Mouse (Mus musculus) hindbrain, embryonic 15.5 days (tissue): ENCODE results near the gene Ficd. TPM values are rescaled to one million over a fixed set of nuclear protein-coding genes. Genes with fewer than 3 reads are reported as not detected.
"Not testable (repeated sequence)": the region's sequence is repeated elsewhere in the genome, so short reads cannot be mapped to it uniquely, and the experiment has no call there.

ENCODE experiments used
- ATAC-seq: fragments of 200-750 bp; cut with Nextera tagmentation; 2 replicates; pipeline ENCODE4 v1.8.0; 2017; ENCODE audit warnings: low read depth, moderate number of reproducible peaks, moderate TSS enrichment; ENCODE audit not compliant: low FRiP score
- H3K27ac ChIP-seq: fragments of 300-500 bp; sonication (generic); replicated peaks from 2 replicates; pipeline ENCODE4 v1.5.1; 2015; ENCODE audit warnings: mild to moderate bottlenecking, inconsistent platforms
- H3K27me3 ChIP-seq: fragments of 300-500 bp; sonication (generic); 2 replicates; pipeline ENCODE4 v1.6.1; 2015; ENCODE audit warnings: control low read depth, inconsistent platforms
- H3K36me3 ChIP-seq: fragments of 300-500 bp; sonication (generic); 2 replicates; pipeline ENCODE4 v1.6.1; 2015; ENCODE audit warnings: control low read depth, inconsistent platforms
- H3K4me1 ChIP-seq: fragments of 300-500 bp; sonication (generic); replicated peaks from 2 replicates; pipeline ENCODE4 v1.6.1; 2015; ENCODE audit warnings: control low read depth, inconsistent platforms
- H3K4me2 ChIP-seq: fragments of 300-500 bp; sonication (generic); 2 replicates; pipeline ENCODE4 v1.6.1; 2015; ENCODE audit warnings: moderate library complexity, mild to moderate bottlenecking, inconsistent platforms
- H3K4me3 ChIP-seq: fragments of 300-500 bp; sonication (generic); 2 replicates; pipeline ENCODE4 v1.5.1; 2015; ENCODE audit warnings: mild to moderate bottlenecking, inconsistent platforms
- H3K9ac ChIP-seq: fragments of 300-500 bp; sonication (generic); 2 replicates; pipeline ENCODE4 v1.6.1; 2015; ENCODE audit warnings: inconsistent platforms
- H3K9me3 ChIP-seq: fragments of 300-500 bp; sonication (generic); 2 replicates; pipeline ENCODE4 v1.6.1; 2016; ENCODE audit warnings: control low read depth, inconsistent platforms
- WGBS: fragments of 180-500 bp; shearing (Covaris S2); methylation state at CpG from one replicate; pipeline ENCODE4 v1.1.7; 2015; 5-methylcytosine and 5-hydroxymethylcytosine counted together
- polyA plus RNA-seq: library from polyadenylated mRNA; unstranded; fragments of >200 nt; fragmentation: Nextera tagmentation; extraction: Ambion mirVana; gene quantifications from 2 replicates; pipeline ENCODE4 v1.2.1, GENCODE M21; 2015

Gene Ficd
- polyA plus RNA-seq, 1 experiment from 2014 or later, result 10.9 TPM

- peaks cover 12% of the 10 kb centered on the region; the same call in 1 of the 2 replicates for H3K27me3 ChIP-seq
- H3K9ac ChIP-seq, result no peak overlapping the region
- 97% methylated on average over 3 of the region's 3 CpGs for WGBS
- peak; percentile 74 for ATAC-seq
- H3K9me3 ChIP-seq, result no peaks in the 10 kb centered on the region
- no peaks in the 10 kb centered on the region for H3K4me1 ChIP-seq
- H3K4me3 ChIP-seq, result no peak overlapping the region
- peaks cover 20% of the 10 kb centered on the region for H3K36me3 ChIP-seq
- H3K4me2 ChIP-seq, result no peak overlapping the region
- no peak overlapping the region for H3K27ac ChIP-seq
These were observed 44.6 kb downstream of the Ficd start for GRCm38 (mm10) chr5:113780082-113780752.

DNA sequence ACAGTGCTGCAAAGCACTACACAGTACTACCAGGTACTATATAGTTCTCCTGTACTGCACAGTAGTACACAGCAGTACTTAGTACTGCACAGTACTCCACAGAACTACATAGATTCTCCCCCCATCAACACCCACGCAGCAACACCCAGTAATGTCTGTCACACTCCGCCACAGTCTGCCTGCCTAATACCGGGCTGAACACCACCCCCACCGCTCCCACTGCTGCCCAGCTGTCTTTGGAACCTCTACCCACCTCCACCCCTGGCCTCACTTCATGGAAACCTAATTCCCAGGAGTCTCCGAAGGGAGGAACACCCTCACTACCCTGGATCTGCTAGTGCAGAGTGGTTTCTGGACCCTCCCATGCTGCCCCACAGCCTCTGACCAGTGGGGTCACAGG lies 45.2 kb downstream of the Ficd start:
- ATAC-seq, result no peak
- Histone ChIP-seq H3K4me3 (no peak overlapping the region), H3K4me2 (no peak overlapping the region), H3K27me3 (peaks cover 12% of the 10 kb centered on the region; the same call in 1 of the 2 replicates), H3K36me3 (peaks cover 15% of the 10 kb centered on the region), H3K9ac (no peak overlapping the region), H3K27ac (no peak overlapping the region), H3K4me1 (no peaks in the 10 kb centered on the region), H3K9me3 (no peaks in the 10 kb centered on the region)
- WGBS, result 90% methylated on average over 5 of the region's 5 CpGs

GRCm38 (mm10) chr5:113781254-113781653 lies 45.7 kb downstream of the Ficd start:
- Histone ChIP-seq H3K27me3 (peaks cover 12% of the 10 kb centered on the region; the same call in 1 of the 2 replicates), H3K4me1 (no peaks in the 10 kb centered on the region), H3K4me3 (no peak overlapping the region), H3K9me3 (no peaks in the 10 kb centered on the region), H3K36me3 (peaks cover 10% of the 10 kb centered on the region), H3K27ac (no peak overlapping the region), H3K4me2 (no peak overlapping the region), H3K9ac (no peak overlapping the region)
- 81% methylated on average over 7 of the region's 7 CpGs for whole genome bisulfite sequencing
- ATAC-seq, result no peak

- no peak for ATAC-seq
- H3K4me2 ChIP-seq, result no peak overlapping the region
- H3K9ac ChIP-seq, result no peak overlapping the region
- no peaks in the 10 kb centered on the region for H3K9me3 ChIP-seq
- peaks cover 12% of the 10 kb centered on the region; the same call in 1 of the 2 replicates for H3K27me3 ChIP-seq
- H3K27ac ChIP-seq, result no peak overlapping the region
- H3K4me1 ChIP-seq, result no peaks in the 10 kb centered on the region
- H3K4me3 ChIP-seq, result no peak overlapping the region
- 83% methylated on average over 7 of the region's 7 CpGs for WGBS
- peaks cover 4% of the 10 kb centered on the region for H3K36me3 ChIP-seq
These were observed 46.3 kb downstream of the Ficd start for GRCm38 (mm10) chr5:113781875-113782274.

- Histone ChIP-seq H3K36me3 (no peaks in the 10 kb centered on the region), H3K4me3 (no peak overlapping the region), H3K27ac (no peak overlapping the region), H3K4me2 (no peak overlapping the region), H3K9ac (no peak overlapping the region), H3K27me3 (peaks cover 12% of the 10 kb centered on the region; the same call in 1 of the 2 replicates), H3K4me1 (no peaks in the 10 kb centered on the region), H3K9me3 (no peaks in the 10 kb centered on the region)
- ATAC-seq, result no peak
- WGBS, result 93% methylated on average over 7 of the region's 7 CpGs
These were observed 47.0 kb downstream of the Ficd start for GRCm38 (mm10) chr5:113782624-113783023.

GRCm38 (mm10) chr5:113783581-113784001 lies 48.0 kb downstream of the Ficd start:
- H3K4me2 ChIP-seq, result no peak overlapping the region
- no peak overlapping the region for H3K9ac ChIP-seq
- H3K4me3 ChIP-seq, result no peak overlapping the region
- no peak for ATAC-seq
- no peaks in the 10 kb centered on the region for H3K36me3 ChIP-seq
- 17% methylated on average over 12 of the region's 12 CpGs for WGBS
- no peak overlapping the region for H3K27ac ChIP-seq
- H3K27me3 ChIP-seq, result peaks cover 12% of the 10 kb centered on the region; the same call in 1 of the 2 replicates
- H3K9me3 ChIP-seq, result no peaks in the 10 kb centered on the region
- no peaks in the 10 kb centered on the region for H3K4me1 ChIP-seq

DNA sequence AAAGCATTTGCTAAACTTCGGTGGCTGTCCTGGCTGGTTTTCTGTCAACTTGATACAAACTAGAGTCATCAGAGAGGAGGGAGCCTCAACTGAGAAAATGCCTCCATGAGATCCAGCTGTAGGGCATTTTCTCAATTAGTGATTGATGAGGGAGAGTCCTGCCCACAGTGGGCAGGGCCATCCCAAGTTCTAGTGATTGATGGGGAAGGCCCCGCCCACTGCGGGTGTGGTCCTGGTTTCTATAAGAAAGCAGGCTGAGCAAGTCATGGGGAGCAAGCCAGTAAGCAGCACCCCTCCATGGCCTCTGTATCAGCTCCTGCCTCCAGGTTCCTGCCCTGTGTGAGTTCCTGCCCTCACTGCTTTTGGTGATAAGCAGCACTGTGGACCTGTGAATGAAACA lies 48.5 kb downstream of the Ficd start:
- H3K27ac ChIP-seq, H3K9me3 ChIP-seq, ATAC-seq, H3K4me3 ChIP-seq, H3K4me1 ChIP-seq, H3K36me3 ChIP-seq, H3K4me2 ChIP-seq, H3K9ac ChIP-seq: not testable (repeated sequence)
- peaks cover 12% of the 10 kb centered on the region; the same call in 1 of the 2 replicates for H3K27me3 ChIP-seq
- 29% methylated on average over 3 of the region's 3 CpGs for WGBS

DNA sequence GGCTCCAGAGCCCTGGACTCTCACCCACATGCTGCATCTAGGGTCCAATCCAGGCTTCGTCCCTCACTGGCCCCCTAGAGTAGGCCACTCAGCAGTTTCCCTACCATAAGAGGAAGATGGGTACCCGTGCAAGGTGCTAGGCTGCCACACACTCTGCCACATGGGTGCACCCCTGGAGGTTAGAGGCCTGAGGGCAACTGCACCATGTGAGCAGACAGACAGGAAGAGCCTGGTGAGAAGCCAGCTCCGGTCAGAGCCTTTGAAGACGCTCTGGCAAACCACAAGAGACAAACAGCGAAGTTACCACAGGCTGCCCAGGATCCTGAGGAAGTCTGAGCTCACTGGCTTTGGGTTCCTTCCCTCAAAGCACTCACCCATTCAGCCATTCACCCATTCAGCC lies 51.4 kb downstream of the Ficd start:
- no peak for ATAC-seq
- Histone ChIP-seq H3K4me2 (no peak overlapping the region), H3K4me1 (no peaks in the 10 kb centered on the region), H3K36me3 (no peaks in the 10 kb centered on the region), H3K9me3 (no peaks in the 10 kb centered on the region), H3K27me3 (peaks cover 12% of the 10 kb centered on the region; the same call in 1 of the 2 replicates), H3K27ac (no peak overlapping the region), H3K9ac (no peak overlapping the region), H3K4me3 (no peak overlapping the region)
- WGBS, result 81% methylated on average over 5 of the region's 5 CpGs

DNA sequence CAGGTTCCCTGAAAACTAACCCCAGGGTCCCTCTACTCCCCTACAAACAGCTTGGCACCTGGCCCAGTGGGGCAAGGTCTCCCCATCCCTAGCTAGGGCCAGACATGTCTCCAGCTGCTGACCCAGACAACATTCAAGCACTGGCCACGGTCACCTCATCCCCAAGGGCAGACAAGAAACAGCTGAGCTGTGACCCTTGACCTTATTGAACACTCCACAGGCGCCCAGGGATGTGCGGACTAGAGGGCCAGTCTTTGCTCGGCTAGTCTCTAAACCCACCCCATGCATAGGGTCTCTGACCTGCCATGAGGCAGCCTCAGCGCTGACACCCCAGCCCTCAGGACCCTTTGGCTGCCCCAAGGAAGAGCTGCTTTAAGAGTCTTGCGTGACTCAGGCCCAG lies 53.0 kb downstream of the Ficd start:
- no peak overlapping the region for H3K4me3 ChIP-seq
- WGBS, result 55% methylated on average over 6 of the region's 6 CpGs
- H3K9me3 ChIP-seq, result no peaks in the 10 kb centered on the region
- H3K27me3 ChIP-seq, result peaks cover 2% of the 10 kb centered on the region; the same call in 1 of the 2 replicates
- H3K4me1 ChIP-seq, result no peaks in the 10 kb centered on the region
- no peak for ATAC-seq
- H3K27ac ChIP-seq, result no peak overlapping the region
- H3K4me2 ChIP-seq, result no peak overlapping the region
- H3K36me3 ChIP-seq, result no peaks in the 10 kb centered on the region
- no peak overlapping the region for H3K9ac ChIP-seq

DNA sequence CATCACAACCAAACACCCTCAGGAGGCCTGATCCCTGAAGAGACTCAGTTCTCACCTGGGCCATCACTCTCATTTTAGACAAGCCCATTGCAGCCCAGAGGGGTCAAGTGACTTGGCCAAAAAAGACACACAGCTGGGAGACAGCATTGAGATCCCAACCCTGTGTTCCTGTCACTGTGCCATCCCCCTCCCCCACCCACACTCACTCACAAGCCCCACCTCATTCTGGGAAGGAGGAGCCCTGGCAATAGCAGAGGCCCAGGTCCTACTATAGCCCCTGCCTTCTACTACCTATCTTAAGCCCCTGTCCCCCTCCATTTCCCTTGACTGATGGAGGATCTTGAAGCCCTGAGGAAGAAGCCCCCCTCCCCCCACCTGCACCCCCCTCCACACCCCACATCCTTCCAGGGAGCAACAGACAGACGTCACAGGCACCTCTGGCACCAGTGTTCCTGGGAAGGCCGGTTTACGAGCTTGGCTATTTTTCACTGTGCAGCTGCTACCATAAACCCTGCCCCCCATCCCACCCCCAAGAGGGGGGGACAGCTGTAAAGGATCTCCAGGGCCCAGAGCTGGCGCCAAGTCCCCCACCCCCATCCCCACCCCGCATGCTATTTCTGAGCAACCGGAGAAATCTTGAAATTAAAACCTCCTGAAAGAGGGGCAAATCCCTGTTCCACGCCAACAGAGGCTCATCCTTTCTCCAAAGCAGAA lies 53.6 kb downstream of the Ficd start:
- ATAC-seq, result no peak
- H3K27ac ChIP-seq, result no peak overlapping the region
- 27% methylated on average over 7 of the region's 7 CpGs for WGBS

More for the DNA sequence above, 53.6 kb downstream of the Ficd start:
- H3K4me3 ChIP-seq, result no peak overlapping the region
- no peaks in the 10 kb centered on the region for H3K4me1 ChIP-seq
- H3K27me3 ChIP-seq, result no peaks in the 10 kb centered on the region; the same call in 1 of the 2 replicates
- H3K36me3 ChIP-seq, result no peaks in the 10 kb centered on the region
- H3K4me2 ChIP-seq, result no peak overlapping the region
- H3K9ac ChIP-seq, result no peak overlapping the region
- H3K9me3 ChIP-seq, result no peaks in the 10 kb centered on the region
